22 mouse cellular contexts compared by ENCODE assay signal in genomic region chr4:66821764-66822163, GRCm38 (mm10).
"Had no signal": no experiment of that assay in that cellular context is flagged by ENCODE, and none has a peak within 500 bp of the region (broad histone marks: within the 10 kb centered on the region; RNA-seq: fewer than 3 reads in every experiment).

No protein-coding gene starts in this region.

- H3K9ac ChIP-seq: heart, embryonic 13.5 days; heart, embryonic 15.5 days; hindbrain, embryonic 13.5 days; hindbrain, embryonic 15.5 days; intestine, embryonic 15.5 days; limb, embryonic 13.5 days; limb, embryonic 15.5 days had no signal

- H3K9me3 ChIP-seq: heart, embryonic 13.5 days; heart, embryonic 15.5 days; hindbrain, embryonic 13.5 days; hindbrain, embryonic 15.5 days; intestine, embryonic 15.5 days; limb, embryonic 13.5 days; limb, embryonic 15.5 days had no signal

- H3K27ac ChIP-seq: gastrocnemius, adult 2 months; heart, adult 2 months; heart, embryonic 13.5 days; heart, embryonic 15.5 days; hindbrain, embryonic 13.5 days; hindbrain, embryonic 15.5 days; intestine, embryonic 15.5 days; layer of hippocampus, adult 2 months; limb, embryonic 13.5 days; limb, embryonic 15.5 days had no signal

- ATAC-seq: inflammation-experienced regulatory T-cells, adult 6 months; intestine, embryonic 15.5 days; intestine, postnatal 0 days had no signal

- H3K27me3 ChIP-seq: heart, embryonic 13.5 days; heart, embryonic 15.5 days; hindbrain, embryonic 13.5 days; hindbrain, embryonic 15.5 days; intestine, embryonic 15.5 days; limb, embryonic 13.5 days; limb, embryonic 15.5 days had no signal

- H3K4me3 ChIP-seq: gastrocnemius, adult 2 months; heart, adult 2 months; heart, embryonic 13.5 days; heart, embryonic 15.5 days; hindbrain, embryonic 13.5 days; hindbrain, embryonic 15.5 days; intestine, embryonic 15.5 days; layer of hippocampus, adult 2 months; limb, embryonic 13.5 days; limb, embryonic 15.5 days had no signal

- DNase-seq: gastrocnemius, adult 2 months; gastrocnemius, postnatal 10 days; gastrocnemius, postnatal 25 days; heart, adult 2 months; heart, postnatal 36 days; kidney, adult 18-20 months; kidney, adult 8-10 months; kidney, postnatal 10 days; kidney, postnatal 25 days; kidney, postnatal 4 days; layer of hippocampus, postnatal 36 days had no signal

- H3K4me2 ChIP-seq: heart, embryonic 11.5 days; heart, embryonic 13.5 days; heart, embryonic 15.5 days; hindbrain, embryonic 13.5 days; hindbrain, embryonic 15.5 days; intestine, embryonic 15.5 days; limb, embryonic 13.5 days; limb, embryonic 15.5 days had no signal

- H3K36me3 ChIP-seq: heart, embryonic 13.5 days; heart, embryonic 15.5 days; hindbrain, embryonic 13.5 days; hindbrain, embryonic 15.5 days; intestine, embryonic 15.5 days; limb, embryonic 13.5 days; limb, embryonic 15.5 days had no signal

- H3K4me1 ChIP-seq: heart, embryonic 13.5 days; heart, embryonic 15.5 days; hindbrain, embryonic 13.5 days; hindbrain, embryonic 15.5 days; intestine, embryonic 15.5 days; limb, embryonic 13.5 days; limb, embryonic 15.5 days had no signal
